ENCODE assay signal across 27 mouse cellular contexts in genomic region chr6:145300266-145300858, GRCm38 (mm10). TPM values are rescaled to one million over a fixed set of nuclear protein-coding genes. Genes with fewer than 3 reads are reported as not detected.
DNase-seq lines count a peak whose midpoint lies in the region; ATAC-seq and TF ChIP-seq lines count a peak whose summit lies in the region.
"Had no signal": no experiment of that assay in that cellular context is flagged by ENCODE, and none has a peak within 500 bp of the region (broad histone marks: within the 10 kb centered on the region; RNA-seq: fewer than 3 reads in every experiment).

No protein-coding gene starts in this region.

- no peak overlapping the region for H3K4me3 ChIP-seq in hindbrain, embryonic 14.5 days (replicated peaks; ENCODE audit: low read length)
- H3K4me3 ChIP-seq in hindbrain, embryonic 10.5 days = no peak overlapping the region
- no peak overlapping the region for H3K4me3 ChIP-seq in lung, embryonic 15.5 days
- no peak overlapping the region for H3K4me3 ChIP-seq in lung, postnatal 0 days (ENCODE audit: low read depth, low read length)
- no peak overlapping the region for H3K4me3 ChIP-seq in hindbrain, postnatal 0 days (ENCODE audit: low read length)
- H3K4me3 ChIP-seq: embryonic facial prominence, embryonic 13.5 days; liver, embryonic 12.5 days; megakaryocyte, embryonic 14.5 days; midbrain, embryonic 13.5 days had no signal

- no peaks in the 10 kb centered on the region for H3K4me1 ChIP-seq in hindbrain, embryonic 14.5 days (replicated peaks; ENCODE audit: control insufficient read depth, insufficient read depth, low read length)
- H3K4me1 ChIP-seq in hindbrain, embryonic 10.5 days (replicated peaks) = peaks cover 19% of the 10 kb centered on the region
- peaks cover 46% of the 10 kb centered on the region for H3K4me1 ChIP-seq in lung, embryonic 15.5 days
- peaks cover 5% of the 10 kb centered on the region; the same call in 1 of the 2 replicates for H3K4me1 ChIP-seq in lung, postnatal 0 days (ENCODE audit: insufficient read depth, low read depth, low read length)
- H3K4me1 ChIP-seq in hindbrain, postnatal 0 days (ENCODE audit: insufficient read depth, low read length) = peaks cover 7% of the 10 kb centered on the region; the same call in 1 of the 2 replicates

- H3K9me3 ChIP-seq in hindbrain, embryonic 14.5 days (ENCODE audit: control insufficient read depth, low read length) = no peaks in the 10 kb centered on the region
- H3K9me3 ChIP-seq in hindbrain, embryonic 10.5 days = no peaks in the 10 kb centered on the region
- H3K9me3 ChIP-seq in lung, embryonic 15.5 days = no peaks in the 10 kb centered on the region
- no peaks in the 10 kb centered on the region for H3K9me3 ChIP-seq in lung, postnatal 0 days (ENCODE audit: low read length)
- no peaks in the 10 kb centered on the region for H3K9me3 ChIP-seq in hindbrain, postnatal 0 days (ENCODE audit: low read length)
- H3K9me3 ChIP-seq: embryonic facial prominence, embryonic 13.5 days; liver, embryonic 12.5 days; megakaryocyte, embryonic 14.5 days; midbrain, embryonic 13.5 days had no signal

- no peak for TF ChIP-seq EP300 in lung, postnatal 0 days (IDR thresholded peaks at IDR 0.05)

- WGBS in hindbrain, embryonic 14.5 days = 52% methylated on average over 6 of the region's 6 CpGs
- WGBS in hindbrain, embryonic 10.5 days = 64% methylated on average over 6 of the region's 6 CpGs
- 43% methylated on average over 6 of the region's 6 CpGs for WGBS in lung, embryonic 15.5 days
- WGBS in lung, postnatal 0 days = 44% methylated on average over 6 of the region's 6 CpGs
- 30% methylated on average over 6 of the region's 6 CpGs for whole genome bisulfite sequencing in hindbrain, postnatal 0 days

- no peaks in the 10 kb centered on the region for H3K27me3 ChIP-seq in hindbrain, embryonic 14.5 days (ENCODE audit: control insufficient read depth, insufficient read depth, low read length)
- peaks cover 4% of the 10 kb centered on the region; the same call in 1 of the 2 replicates for H3K27me3 ChIP-seq in hindbrain, embryonic 10.5 days (ENCODE audit: insufficient read depth, poor library complexity, severe bottlenecking)
- H3K27me3 ChIP-seq in lung, embryonic 15.5 days = no peaks in the 10 kb centered on the region
- no peaks in the 10 kb centered on the region for H3K27me3 ChIP-seq in lung, postnatal 0 days (replicated peaks; ENCODE audit: insufficient read depth, low read length)
- no peaks in the 10 kb centered on the region for H3K27me3 ChIP-seq in hindbrain, postnatal 0 days (ENCODE audit: insufficient read depth, low read length)
- H3K27me3 ChIP-seq: embryonic facial prominence, embryonic 13.5 days; liver, embryonic 12.5 days; megakaryocyte, embryonic 14.5 days had no signal

- peak; percentile 22 to 33 for DNase-seq in cerebellum, postnatal 10 days
- DNase-seq in cerebellum, adult 8-10 months = no peak
- peak; percentile 41 for DNase-seq in hindbrain, embryonic 14.5 days (ENCODE audit: low spot score)
- DNase-seq in hindbrain, embryonic 10.5 days (ENCODE audit: low spot score) = no peak
- DNase-seq in lung, postnatal 0 days (ENCODE audit: low spot score) = no peak
- DNase-seq in hindbrain, postnatal 0 days (ENCODE audit: low spot score) = peak; percentile 64
- DNase-seq: adrenal gland, postnatal 10 days; cerebellum, adult 11 months; cerebellum, adult 9-11 months; gastrocnemius, postnatal 14 days; heart, postnatal 36 days; kidney, adult 11 months; kidney, postnatal 14 days; layer of hippocampus, adult 9-11 months; liver, postnatal 0 days; lung, postnatal 4 days; right cerebral cortex, adult 18-20 months; spleen, adult 18-20 months; thymus, postnatal 14 days had no signal

- H3K9ac ChIP-seq in hindbrain, embryonic 14.5 days = no peak overlapping the region
- no peak overlapping the region for H3K9ac ChIP-seq in lung, embryonic 15.5 days
- H3K9ac ChIP-seq in lung, postnatal 0 days (replicated peaks; ENCODE audit: low read depth) = no peak overlapping the region
- no peak overlapping the region for H3K9ac ChIP-seq in hindbrain, postnatal 0 days (replicated peaks; ENCODE audit: low read length)
- H3K9ac ChIP-seq: embryonic facial prominence, embryonic 13.5 days; liver, embryonic 12.5 days; liver, postnatal 0 days; midbrain, embryonic 13.5 days had no signal

- H3K27ac ChIP-seq in hindbrain, embryonic 14.5 days = no peak overlapping the region
- no peak overlapping the region for H3K27ac ChIP-seq in hindbrain, embryonic 10.5 days
- peak overlapping the region; percentile 61 for H3K27ac ChIP-seq in lung, embryonic 15.5 days
- no peak overlapping the region for H3K27ac ChIP-seq in lung, postnatal 0 days (ENCODE audit: low read length)
- H3K27ac ChIP-seq in hindbrain, postnatal 0 days = no peak overlapping the region
- H3K27ac ChIP-seq: embryonic facial prominence, embryonic 13.5 days; liver, embryonic 12.5 days; midbrain, embryonic 13.5 days had no signal

- no peak for TF ChIP-seq CTCF in lung, postnatal 0 days (IDR thresholded peaks at IDR 0.05)
- no peak for TF ChIP-seq CTCF in hindbrain, postnatal 0 days (IDR thresholded peaks at IDR 0.05; ENCODE audit: low read depth)

- H3K36me3 ChIP-seq in hindbrain, embryonic 14.5 days (replicated peaks; ENCODE audit: control insufficient read depth, insufficient read depth) = no peaks in the 10 kb centered on the region
- H3K36me3 ChIP-seq in hindbrain, embryonic 10.5 days = no peaks in the 10 kb centered on the region
- H3K36me3 ChIP-seq in lung, embryonic 15.5 days = no peaks in the 10 kb centered on the region
- no peaks in the 10 kb centered on the region for H3K36me3 ChIP-seq in lung, postnatal 0 days (ENCODE audit: insufficient read depth, low read length)
- no peaks in the 10 kb centered on the region for H3K36me3 ChIP-seq in hindbrain, postnatal 0 days (ENCODE audit: insufficient read depth, low read length)
- H3K36me3 ChIP-seq: embryonic facial prominence, embryonic 13.5 days; G1E; liver, embryonic 12.5 days; midbrain, embryonic 13.5 days had no signal

- ATAC-seq in hindbrain, embryonic 14.5 days (ENCODE audit: low FRiP score) = peak; percentile 56; the same call in 1 of the 2 replicates
- ATAC-seq in lung, embryonic 15.5 days (ENCODE audit: borderline replicate concordance, extremely low read depth, low FRiP score, low TSS enrichment) = no peak
- no peak for ATAC-seq in lung, postnatal 0 days
- ATAC-seq in hindbrain, postnatal 0 days = no peak
- ATAC-seq: inflammation-experienced regulatory T-cells, adult 6 months; liver, embryonic 12.5 days; liver, postnatal 0 days; midbrain, embryonic 13.5 days had no signal

- H3K4me2 ChIP-seq in hindbrain, embryonic 14.5 days (replicated peaks) = no peak overlapping the region
- H3K4me2 ChIP-seq in lung, embryonic 15.5 days = no peak overlapping the region
- no peak overlapping the region for H3K4me2 ChIP-seq in lung, postnatal 0 days (replicated peaks; ENCODE audit: low read depth, low read length)
- no peak overlapping the region for H3K4me2 ChIP-seq in hindbrain, postnatal 0 days (ENCODE audit: low read depth, low read length)
- H3K4me2 ChIP-seq: embryonic facial prominence, embryonic 13.5 days; heart, embryonic 11.5 days; liver, embryonic 12.5 days; midbrain, embryonic 13.5 days had no signal

RNA-seq across cellular contexts. Expression of gene Kras, which starts 50.3 kb away (rescaled TPM):
- polyA plus RNA-seq in hindbrain, embryonic 14.5 days (2014; fragmentation: Nextera tagmentation; extraction: Ambion mirVana) = 109 and 115 TPM in 2 replicates
- polyA plus RNA-seq in hindbrain, embryonic 10.5 days (2016; fragmentation: Nextera tagmentation; extraction: Ambion mirVana) = 84.0 and 91.2 TPM in 2 replicates
- 92.2 and 99.5 TPM in 2 replicates for polyA plus RNA-seq in lung, embryonic 15.5 days (2015; fragmentation: Nextera tagmentation; extraction: Ambion mirVana)
- polyA plus RNA-seq in lung, postnatal 0 days (2015; fragmentation: Nextera tagmentation; extraction: Ambion mirVana) = 90.5 and 98.6 TPM in 2 replicates
- 25.9 and 27.9 TPM in 2 replicates for total RNA-seq in hindbrain, postnatal 0 days (2014; rRNA removed)
- polyA plus RNA-seq in hindbrain, postnatal 0 days (2015; fragmentation: Nextera tagmentation; extraction: Ambion mirVana) = 70.0 and 72.5 TPM in 2 replicates

Comparison
In these comparisons a context has a peak if more than half of its experiments do, and no peak if none do; other contexts are left out.
1. DNase-seq: peak in cerebellum, postnatal 10 days (2 of 2), hindbrain, embryonic 14.5 days (single experiment) and hindbrain, postnatal 0 days (single experiment); none in cerebellum, adult 8-10 months (single experiment), hindbrain, embryonic 10.5 days (single experiment) and lung, postnatal 0 days (single experiment).